Mouse (Mus musculus) neural tube, embryonic 12.5 days (tissue): ENCODE results near the gene Tmem86a. TPM values are rescaled to one million over a fixed set of nuclear protein-coding genes. Genes with fewer than 3 reads are reported as not detected.
"Not testable (repeated sequence)": the region's sequence is repeated elsewhere in the genome, so short reads cannot be mapped to it uniquely, and the experiment has no call there.

Experiments used
- ATAC-seq: fragments of 200-750 bp; cut with Nextera tagmentation; 2 replicates; pipeline ENCODE4 v1.8.0; 2017; ENCODE audit warnings: low read depth, mild to moderate bottlenecking, moderate TSS enrichment, moderate library complexity; ENCODE audit not compliant: low FRiP score
- H3K27ac ChIP-seq: fragments of 300-500 bp; sonication (generic); 2 replicates; pipeline ENCODE4 v1.5.1; 2016
- H3K27me3 ChIP-seq: fragments of 300-500 bp; sonication (generic); replicated peaks from 2 replicates; pipeline ENCODE4 v1.6.1; 2016; ENCODE audit warnings: mild to moderate bottlenecking
- H3K36me3 ChIP-seq: fragments of 300-500 bp; sonication (generic); 2 replicates; pipeline ENCODE4 v1.6.1; 2016; ENCODE audit warnings: mild to moderate bottlenecking
- H3K4me1 ChIP-seq: fragments of 300-500 bp; sonication (generic); 2 replicates; pipeline ENCODE4 v1.6.1; 2016
- H3K4me2 ChIP-seq: fragments of 300-500 bp; sonication (generic); replicated peaks from 2 replicates; pipeline ENCODE4 v1.6.1; 2016; ENCODE audit warnings: mild to moderate bottlenecking
- H3K4me3 ChIP-seq: fragments of 300-500 bp; sonication (generic); 2 replicates; pipeline ENCODE4 v1.5.1; 2016
- H3K9ac ChIP-seq: fragments of 300-500 bp; sonication (generic); 2 replicates; pipeline ENCODE4 v1.6.1; 2016; ENCODE audit warnings: mild to moderate bottlenecking
- H3K9me3 ChIP-seq: fragments of 300-500 bp; sonication (generic); 2 replicates; pipeline ENCODE4 v1.6.1; 2016; ENCODE audit warnings: mild to moderate bottlenecking
- WGBS: fragments of 180-500 bp; shearing (Covaris S2); methylation state at CpG from one replicate; pipeline ENCODE4 v1.1.7; 2016; 5-methylcytosine and 5-hydroxymethylcytosine counted together
- polyA plus RNA-seq: library from polyadenylated mRNA; unstranded; fragments of >200 nt; fragmentation: Nextera tagmentation; extraction: Ambion mirVana; gene quantifications from 2 replicates; pipeline ENCODE4 v1.2.1, GENCODE M21; 2016

Tmem86a gene
- polyA plus RNA-seq, 1 experiment from 2014 or later, result 19.5 TPM

GRCm38 (mm10) chr7:47015390-47016065 is 34.9 kb upstream of the Tmem86a start:
- no peaks in the 10 kb centered on the region for H3K36me3 ChIP-seq
- H3K27ac ChIP-seq, result no peak overlapping the region
- no peak overlapping the region for H3K4me3 ChIP-seq
- H3K9me3 ChIP-seq, result no peaks in the 10 kb centered on the region
- no peaks in the 10 kb centered on the region; the same call in 1 of the 2 replicates for H3K4me1 ChIP-seq
- ATAC-seq, result peak; percentile 96
- H3K4me2 ChIP-seq, result peak overlapping the region; percentile 51
- no peaks in the 10 kb centered on the region for H3K27me3 ChIP-seq
- H3K9ac ChIP-seq, result peak overlapping the region; percentile 41; the same call in 1 of the 2 replicates
- WGBS, result 13% methylated on average over 6 of the region's 6 CpGs

- no peak for ATAC-seq
- H3K27ac ChIP-seq, result no peak overlapping the region
- H3K27me3 ChIP-seq, result no peaks in the 10 kb centered on the region
- 84% methylated on average over 3 of the region's 3 CpGs for WGBS
- no peak overlapping the region for H3K4me3 ChIP-seq
- no peaks in the 10 kb centered on the region; the same call in 1 of the 2 replicates for H3K4me1 ChIP-seq
- H3K36me3 ChIP-seq, result no peaks in the 10 kb centered on the region
- H3K4me2 ChIP-seq, result no peak overlapping the region
- no peaks in the 10 kb centered on the region for H3K9me3 ChIP-seq
- no peak overlapping the region for H3K9ac ChIP-seq
Measured at GRCm38 (mm10) chr7:47016602-47017001, 33.8 kb upstream of the Tmem86a start.

- Histone ChIP-seq H3K27ac (no peak overlapping the region), H3K27me3 (no peaks in the 10 kb centered on the region), H3K9ac (no peak overlapping the region), H3K4me2 (no peak overlapping the region), H3K4me1 (no peaks in the 10 kb centered on the region; the same call in 1 of the 2 replicates), H3K36me3 (no peaks in the 10 kb centered on the region), H3K4me3 (no peak overlapping the region), H3K9me3 (no peaks in the 10 kb centered on the region)
- WGBS, result 75% methylated on average over 7 of the region's 7 CpGs
- no peak for ATAC-seq
Measured at GRCm38 (mm10) chr7:47017146-47017545, 33.3 kb upstream of the Tmem86a start.

- Histone ChIP-seq H3K9ac (no peak overlapping the region), H3K4me3 (no peak overlapping the region), H3K9me3 (no peaks in the 10 kb centered on the region), H3K27me3 (no peaks in the 10 kb centered on the region), H3K4me1 (no peaks in the 10 kb centered on the region; the same call in 1 of the 2 replicates), H3K27ac (no peak overlapping the region), H3K4me2 (no peak overlapping the region), H3K36me3 (no peaks in the 10 kb centered on the region)
- WGBS, result 67% methylated on average over 5 of the region's 5 CpGs
- no peak for ATAC-seq
Measured at GRCm38 (mm10) chr7:47019641-47020040, 30.8 kb upstream of the Tmem86a start.

GRCm38 (mm10) chr7:47020956-47021355 is 29.4 kb upstream of the Tmem86a start:
- 12% methylated on average over 8 of the region's 8 CpGs for WGBS
- no peak for ATAC-seq
- H3K4me2 ChIP-seq, result no peak overlapping the region
- no peaks in the 10 kb centered on the region for H3K36me3 ChIP-seq
- no peaks in the 10 kb centered on the region for H3K27me3 ChIP-seq
- H3K4me3 ChIP-seq, result no peak overlapping the region
- H3K27ac ChIP-seq, result no peak overlapping the region
- H3K9ac ChIP-seq, result no peak overlapping the region
- no peaks in the 10 kb centered on the region for H3K4me1 ChIP-seq
- H3K9me3 ChIP-seq, result no peaks in the 10 kb centered on the region

- Histone ChIP-seq H3K9me3 (no peaks in the 10 kb centered on the region), H3K4me3 (no peak overlapping the region), H3K9ac (no peak overlapping the region), H3K36me3 (no peaks in the 10 kb centered on the region), H3K27me3 (no peaks in the 10 kb centered on the region), H3K4me2 (no peak overlapping the region), H3K27ac (no peak overlapping the region), H3K4me1 (no peaks in the 10 kb centered on the region)
- WGBS, result 66% methylated on average over 7 of the region's 8 CpGs
- no peak for ATAC-seq
Measured at GRCm38 (mm10) chr7:47022482-47022881, 27.9 kb upstream of the Tmem86a start.

GRCm38 (mm10) chr7:47023530-47023929 is 26.9 kb upstream of the Tmem86a start:
- H3K27ac ChIP-seq, result no peak overlapping the region
- 0 out of 2 replicates have a peak, but pooled peaks have one; percentile 21 for ATAC-seq
- H3K4me3 ChIP-seq, result no peak overlapping the region
- no peak overlapping the region for H3K9ac ChIP-seq
- 23% methylated on average over 6 of the region's 6 CpGs for WGBS
- H3K4me2 ChIP-seq, result no peak overlapping the region
- no peaks in the 10 kb centered on the region for H3K4me1 ChIP-seq
- H3K9me3 ChIP-seq, result no peaks in the 10 kb centered on the region
- H3K36me3 ChIP-seq, result no peaks in the 10 kb centered on the region
- no peaks in the 10 kb centered on the region for H3K27me3 ChIP-seq

GRCm38 (mm10) chr7:47024454-47024853 is 25.9 kb upstream of the Tmem86a start:
- H3K27me3 ChIP-seq, result no peaks in the 10 kb centered on the region
- ATAC-seq, result no peak
- no peak overlapping the region for H3K4me3 ChIP-seq
- H3K27ac ChIP-seq, result no peak overlapping the region
- WGBS, result 87% methylated on average over 7 of the region's 7 CpGs
- H3K9ac ChIP-seq, result no peak overlapping the region
- H3K9me3 ChIP-seq, result no peaks in the 10 kb centered on the region
- H3K4me1 ChIP-seq, result no peaks in the 10 kb centered on the region
- no peak overlapping the region for H3K4me2 ChIP-seq
- no peaks in the 10 kb centered on the region for H3K36me3 ChIP-seq

- WGBS, result 74% methylated on average over 9 of the region's 9 CpGs
- no peak overlapping the region for H3K4me3 ChIP-seq
- no peaks in the 10 kb centered on the region for H3K9me3 ChIP-seq
- H3K27me3 ChIP-seq, result no peaks in the 10 kb centered on the region
- no peak overlapping the region for H3K4me2 ChIP-seq
- H3K36me3 ChIP-seq, result no peaks in the 10 kb centered on the region
- ATAC-seq, result no peak
- H3K9ac ChIP-seq, result no peak overlapping the region
- H3K27ac ChIP-seq, result no peak overlapping the region
- H3K4me1 ChIP-seq, result no peaks in the 10 kb centered on the region
Measured at GRCm38 (mm10) chr7:47025429-47025828, 25.0 kb upstream of the Tmem86a start.

GRCm38 (mm10) chr7:47026899-47027298 is 23.5 kb upstream of the Tmem86a start:
- not testable (repeated sequence) for H3K36me3 ChIP-seq, ATAC-seq, H3K9me3 ChIP-seq, H3K27ac ChIP-seq, H3K27me3 ChIP-seq, H3K9ac ChIP-seq, H3K4me3 ChIP-seq, H3K4me1 ChIP-seq, H3K4me2 ChIP-seq
- 90% methylated on average over 3 of the region's 3 CpGs for WGBS

- Histone ChIP-seq H3K4me3 (no peak overlapping the region), H3K36me3 (no peaks in the 10 kb centered on the region), H3K27me3 (no peaks in the 10 kb centered on the region), H3K4me1 (no peaks in the 10 kb centered on the region), H3K27ac (no peak overlapping the region), H3K4me2 (no peak overlapping the region), H3K9me3 (no peaks in the 10 kb centered on the region), H3K9ac (no peak overlapping the region)
- 100% methylated on average over 1 of the region's 1 CpGs for WGBS
- ATAC-seq, result no peak
Measured at GRCm38 (mm10) chr7:47027520-47027919, 22.9 kb upstream of the Tmem86a start.

- 85% methylated on average over 9 of the region's 9 CpGs for WGBS
- no peak overlapping the region for H3K4me3 ChIP-seq
- no peaks in the 10 kb centered on the region for H3K9me3 ChIP-seq
- H3K27ac ChIP-seq, result no peak overlapping the region
- H3K36me3 ChIP-seq, result no peaks in the 10 kb centered on the region
- ATAC-seq, result no peak
- no peak overlapping the region for H3K4me2 ChIP-seq
- H3K27me3 ChIP-seq, result no peaks in the 10 kb centered on the region
- H3K9ac ChIP-seq, result no peak overlapping the region
- no peaks in the 10 kb centered on the region for H3K4me1 ChIP-seq
Measured at GRCm38 (mm10) chr7:47030517-47031193, 19.7 kb upstream of the Tmem86a start.

GRCm38 (mm10) chr7:47031371-47031770 is 19.0 kb upstream of the Tmem86a start:
- Histone ChIP-seq H3K27me3 (no peaks in the 10 kb centered on the region), H3K9me3 (no peaks in the 10 kb centered on the region), H3K36me3 (no peaks in the 10 kb centered on the region), H3K4me3 (no peak overlapping the region), H3K4me2 (no peak overlapping the region), H3K9ac (no peak overlapping the region), H3K4me1 (no peaks in the 10 kb centered on the region), H3K27ac (no peak overlapping the region)
- ATAC-seq, result no peak
- 82% methylated on average over 4 of the region's 4 CpGs for whole genome bisulfite sequencing
